Mouse (Mus musculus): ENCODE data around the gene Gm2a. TPM values are rescaled to one million over a fixed set of nuclear protein-coding genes. Genes with fewer than 3 reads are reported as not detected.

Gm2a gene
- polyA plus RNA-seq, 2 experiments, result 5.5 to 14.9 TPM

DNA sequence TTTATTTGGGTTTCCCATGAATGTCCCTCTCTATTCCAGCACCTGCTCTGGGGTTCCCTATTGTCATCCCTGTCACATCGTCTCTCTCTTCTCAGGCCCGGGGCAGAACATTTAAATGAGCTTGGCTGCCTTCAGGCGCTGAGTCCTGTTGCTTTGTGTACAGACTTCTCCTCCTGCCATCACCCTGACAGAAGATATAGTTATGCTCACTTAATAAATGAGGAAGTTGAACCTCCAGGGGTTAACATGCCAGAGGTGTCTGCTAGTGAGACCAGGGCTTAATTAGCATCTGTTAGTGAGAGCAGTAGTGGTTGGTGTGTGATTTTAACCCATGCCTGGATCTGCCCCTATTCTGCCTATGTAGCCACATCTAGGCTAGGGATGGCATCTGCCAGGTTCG is 2.0 kb downstream of the Gm2a start:
- no peak overlapping the region for H3K4me3 ChIP-seq (ENCODE audit: insufficient read depth in 1 of 2, low read depth in 2 of 2, low read length in 2 of 2)
- no peak for TF ChIP-seq EP300 (IDR thresholded peaks at IDR 0.05; ENCODE audit: low read depth)
- no peak for TF ChIP-seq CTCF (IDR thresholded peaks at IDR 0.05; ENCODE audit: low read depth)
- DNase-seq (ENCODE audit: low read depth in 3 of 3, low spot score in 3 of 3), result no peak
- WGBS (ENCODE audit: insufficient replicate concordance), result 24% methylated on average over 4 of the region's 4 CpGs
- H3K9ac ChIP-seq (replicated peaks), result no peak overlapping the region
- H3K9me3 ChIP-seq (ENCODE audit: control insufficient read depth, low read length), result no peaks in the 10 kb centered on the region
- H3K27ac ChIP-seq, result no peak overlapping the region
- no peak for ATAC-seq (ENCODE audit: insufficient read depth)
- no peak overlapping the region for H3K4me2 ChIP-seq (ENCODE audit: low read depth)
- no peaks in the 10 kb centered on the region for H3K36me3 ChIP-seq (replicated peaks; ENCODE audit: control insufficient read depth, insufficient read depth, low read depth)
- peaks cover 5 to 7% of the 10 kb centered on the region in 2 experiments for H3K4me1 ChIP-seq (replicated peaks; ENCODE audit: control insufficient read depth in 2 of 2, insufficient read depth in 2 of 2, low read length in 1 of 2)
- no peaks in the 10 kb centered on the region for H3K27me3 ChIP-seq (ENCODE audit: control insufficient read depth, insufficient read depth, low read length)

- 51% methylated on average over 3 of the region's 3 CpGs for WGBS (ENCODE audit: insufficient replicate concordance)
- no peak for DNase-seq (ENCODE audit: low read depth in 3 of 3, low spot score in 3 of 3)
- no peak overlapping the region for H3K4me3 ChIP-seq (ENCODE audit: insufficient read depth in 1 of 2, low read depth in 2 of 2, low read length in 2 of 2)
- peaks cover 4 to 8% of the 10 kb centered on the region in 2 experiments for H3K4me1 ChIP-seq (replicated peaks; ENCODE audit: control insufficient read depth in 2 of 2, insufficient read depth in 2 of 2, low read length in 1 of 2)
- H3K36me3 ChIP-seq (replicated peaks; ENCODE audit: control insufficient read depth, insufficient read depth, low read depth), result no peaks in the 10 kb centered on the region
- H3K27me3 ChIP-seq (ENCODE audit: control insufficient read depth, insufficient read depth, low read length), result no peaks in the 10 kb centered on the region
- no peak overlapping the region for H3K9ac ChIP-seq (replicated peaks)
- H3K27ac ChIP-seq, result no peak overlapping the region
- no peak for ATAC-seq (ENCODE audit: insufficient read depth)
- no peak overlapping the region for H3K4me2 ChIP-seq (ENCODE audit: low read depth)
- TF ChIP-seq EP300 (IDR thresholded peaks at IDR 0.05; ENCODE audit: low read depth) (no peak), CTCF (IDR thresholded peaks at IDR 0.05; ENCODE audit: low read depth) (no peak)
- H3K9me3 ChIP-seq (ENCODE audit: control insufficient read depth, low read length), result no peaks in the 10 kb centered on the region
Observed at GRCm38 (mm10) chr11:55102015-55102414, 4.1 kb downstream of the Gm2a start.

DNA sequence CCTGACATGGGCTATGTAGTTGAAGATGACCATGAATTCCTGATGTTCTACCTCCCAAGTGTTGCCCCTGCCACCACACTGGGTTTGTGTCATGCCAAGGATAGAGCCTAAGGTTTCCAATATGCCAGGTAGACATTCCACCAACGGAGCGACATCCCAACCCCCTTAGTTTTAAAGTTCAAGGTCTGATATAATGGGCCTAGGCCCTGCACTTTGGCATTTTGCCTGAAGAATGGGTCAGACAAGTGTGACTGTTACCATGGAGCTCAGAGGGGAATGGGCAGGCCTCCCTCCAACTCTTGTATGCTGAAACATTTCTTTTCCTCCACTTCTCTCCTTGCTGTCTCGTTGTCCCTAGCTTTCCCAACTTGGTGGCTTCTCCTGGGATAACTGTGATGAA is 5.3 kb downstream of the Gm2a start:
- H3K27ac ChIP-seq, result no peak overlapping the region
- H3K4me1 ChIP-seq (replicated peaks; ENCODE audit: control insufficient read depth in 2 of 2, insufficient read depth in 2 of 2, low read length in 1 of 2), result peaks cover under 1 to 4% of the 10 kb centered on the region in 2 experiments; a peak in 2 of 4 replicates
- ATAC-seq (ENCODE audit: insufficient read depth) (no peak), DNase-seq (ENCODE audit: low read depth in 3 of 3, low spot score in 3 of 3) (no peak)
- TF ChIP-seq CTCF (IDR thresholded peaks at IDR 0.05; ENCODE audit: low read depth) (no peak), EP300 (IDR thresholded peaks at IDR 0.05; ENCODE audit: low read depth) (no peak)
- H3K9me3 ChIP-seq (ENCODE audit: control insufficient read depth, low read length), result no peaks in the 10 kb centered on the region
- H3K27me3 ChIP-seq (ENCODE audit: control insufficient read depth, insufficient read depth, low read length), result no peaks in the 10 kb centered on the region
- H3K4me2 ChIP-seq (ENCODE audit: low read depth), result no peak overlapping the region
- H3K4me3 ChIP-seq (ENCODE audit: insufficient read depth in 1 of 2, low read depth in 2 of 2, low read length in 2 of 2), result no peak overlapping the region
- 58% methylated on average over 3 of the region's 3 CpGs for WGBS (ENCODE audit: insufficient replicate concordance)
- H3K36me3 ChIP-seq (replicated peaks; ENCODE audit: control insufficient read depth, insufficient read depth, low read depth), result no peaks in the 10 kb centered on the region
- H3K9ac ChIP-seq (replicated peaks), result no peak overlapping the region

GRCm38 (mm10) chr11:55105389-55105788 is 7.5 kb downstream of the Gm2a start:
- Histone ChIP-seq H3K27ac (no peak overlapping the region), H3K27me3 (ENCODE audit: control insufficient read depth, insufficient read depth, low read length) (no peaks in the 10 kb centered on the region), H3K36me3 (replicated peaks; ENCODE audit: control insufficient read depth, insufficient read depth, low read depth) (no peaks in the 10 kb centered on the region), H3K9me3 (ENCODE audit: control insufficient read depth, low read length) (no peaks in the 10 kb centered on the region), H3K9ac (replicated peaks) (no peak overlapping the region), H3K4me2 (ENCODE audit: low read depth) (no peak overlapping the region), H3K4me1 (replicated peaks; ENCODE audit: control insufficient read depth in 2 of 2, insufficient read depth in 2 of 2, low read length in 1 of 2) (peaks cover 0 to 4% of the 10 kb centered on the region in 2 experiments; a peak in 1 of 4 replicates), H3K4me3 (ENCODE audit: insufficient read depth in 1 of 2, low read depth in 2 of 2, low read length in 2 of 2) (no peak overlapping the region)
- DNase-seq (ENCODE audit: low read depth in 3 of 3, low spot score in 3 of 3), result no peak
- TF ChIP-seq EP300 (IDR thresholded peaks at IDR 0.05; ENCODE audit: low read depth) (no peak), CTCF (IDR thresholded peaks at IDR 0.05; ENCODE audit: low read depth) (no peak)
- ATAC-seq (ENCODE audit: insufficient read depth), result no peak
- WGBS (ENCODE audit: insufficient replicate concordance), result 43% methylated on average over 4 of the region's 4 CpGs

- peaks cover 0 to 4% of the 10 kb centered on the region in 2 experiments; a peak in 1 of 4 replicates for H3K4me1 ChIP-seq (replicated peaks; ENCODE audit: control insufficient read depth in 2 of 2, insufficient read depth in 2 of 2, low read length in 1 of 2)
- no peak for TF ChIP-seq CTCF (IDR thresholded peaks at IDR 0.05; ENCODE audit: low read depth)
Observed at GRCm38 (mm10) chr11:55106636-55107035, 8.7 kb downstream of the Gm2a start.

More at GRCm38 (mm10) chr11:55106636-55107035, 8.7 kb downstream of the Gm2a start:
- Histone ChIP-seq H3K27me3 (ENCODE audit: control insufficient read depth, insufficient read depth, low read length) (no peaks in the 10 kb centered on the region), H3K4me2 (ENCODE audit: low read depth) (no peak overlapping the region), H3K4me3 (ENCODE audit: insufficient read depth in 1 of 2, low read depth in 2 of 2, low read length in 2 of 2) (no peak overlapping the region), H3K36me3 (replicated peaks; ENCODE audit: control insufficient read depth, insufficient read depth, low read depth) (no peaks in the 10 kb centered on the region), H3K9me3 (ENCODE audit: control insufficient read depth, low read length) (no peaks in the 10 kb centered on the region), H3K9ac (replicated peaks) (no peak overlapping the region), H3K27ac (no peak overlapping the region)
- WGBS (ENCODE audit: insufficient replicate concordance), result 41% methylated on average over 1 of the region's 1 CpGs
- DNase-seq (ENCODE audit: low read depth in 3 of 3, low spot score in 3 of 3), result no peak
- no peak for ATAC-seq (ENCODE audit: insufficient read depth)
